Mouse (Mus musculus) cerebellum, adult 2 months (tissue): ENCODE results near the gene Smco4.

ENCODE experiments used
- CTCF ChIP-seq: fragments of 200-500 bp; IDR thresholded peaks from 2 replicates; pipeline ENCODE4 v1.5.1; 2011; ENCODE audit warnings: low read depth, mild to moderate bottlenecking, control low read depth, low read length, moderate library complexity, borderline replicate concordance; ENCODE audit not compliant: insufficient read depth
- POLR2A ChIP-seq: fragments of 200-500 bp; IDR thresholded peaks from 2 replicates; pipeline ENCODE4 v1.6.1; 2011; ENCODE audit warnings: low read length, control low read depth, borderline replicate concordance; ENCODE audit not compliant: insufficient read depth

DNA sequence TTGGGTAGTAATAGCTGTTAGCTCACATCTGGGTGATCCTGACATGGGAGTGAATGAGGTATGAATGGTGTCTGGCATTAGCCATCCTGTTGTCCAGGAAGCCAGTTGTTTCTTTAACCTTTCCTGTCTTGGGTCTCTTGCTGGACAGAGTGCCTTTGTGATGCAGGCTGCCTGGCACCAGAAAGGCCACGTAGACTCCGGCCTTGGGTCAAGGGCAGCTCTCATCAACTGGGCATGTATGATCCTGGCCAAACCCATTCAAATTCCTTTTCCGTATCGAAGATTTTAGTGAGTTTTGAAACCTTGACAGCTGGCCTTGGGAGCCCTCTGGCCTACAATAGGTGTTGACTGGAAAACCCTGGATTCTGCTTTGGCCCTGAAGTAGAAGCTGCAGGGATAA, 24.7 kb downstream of the Smco4 start:
- TF ChIP-seq CTCF = no peak
- no peak for TF ChIP-seq POLR2A
